Mouse (Mus musculus): ENCODE data around the gene Wdr92. TPM values are rescaled to one million over a fixed set of nuclear protein-coding genes. Genes with fewer than 3 reads are reported as not detected.

Gene Wdr92
- polyA plus RNA-seq, 1 experiment from 2014 or later = 28.3 TPM

GRCm38 (mm10) chr11:17257861-17258260, 76.0 kb downstream of the Wdr92 start:
- Histone ChIP-seq H3K27me3 (peaks cover 18% of the 10 kb centered on the region), H3K4me1 (replicated peaks) (peaks cover 9% of the 10 kb centered on the region; the same call in 1 of the 2 replicates), H3K27ac (peak overlapping the region; percentile 83), H3K4me3 (replicated peaks) (peak overlapping the region; percentile 74), H3K4me2 (peak overlapping the region; percentile 65), H3K9ac (replicated peaks) (peak overlapping the region; percentile 78), H3K9me3 (no peaks in the 10 kb centered on the region), H3K36me3 (no peaks in the 10 kb centered on the region)
- under 1% methylated on average over 17 of the region's 17 CpGs for WGBS
- ATAC-seq (ENCODE audit: insufficient number of reproducible peaks, insufficient read depth, low FRiP score, low TSS enrichment, low read depth) = no peak

DNA sequence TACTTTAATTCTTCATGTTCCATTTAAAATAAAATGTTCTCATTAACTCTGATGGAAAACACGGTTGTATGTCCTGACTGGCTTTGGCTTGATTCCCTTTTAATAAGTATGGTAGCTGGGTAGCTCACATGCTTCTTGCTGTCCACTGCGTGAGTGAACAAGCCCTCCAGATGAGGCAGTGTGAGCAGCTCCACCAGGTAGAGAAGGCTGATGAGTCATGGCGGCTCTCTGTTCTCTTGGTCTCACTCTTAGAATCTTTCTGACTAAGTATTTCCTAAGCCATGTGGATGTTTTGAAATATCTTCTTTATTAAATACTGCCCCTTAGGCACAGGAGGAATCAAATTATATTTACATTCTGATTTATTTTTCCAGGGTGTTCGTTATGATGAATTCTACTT, 85.3 kb downstream of the Wdr92 start:
- Histone ChIP-seq H3K4me2 (no peak overlapping the region), H3K27ac (no peak overlapping the region), H3K4me1 (replicated peaks) (no peaks in the 10 kb centered on the region), H3K36me3 (peaks cover 12% of the 10 kb centered on the region), H3K9me3 (no peaks in the 10 kb centered on the region), H3K27me3 (no peaks in the 10 kb centered on the region), H3K9ac (replicated peaks) (no peak overlapping the region), H3K4me3 (replicated peaks) (no peak overlapping the region)
- 90% methylated on average over 4 of the region's 4 CpGs for WGBS
- no peak for ATAC-seq (ENCODE audit: insufficient number of reproducible peaks, insufficient read depth, low FRiP score, low TSS enrichment, low read depth)

DNA sequence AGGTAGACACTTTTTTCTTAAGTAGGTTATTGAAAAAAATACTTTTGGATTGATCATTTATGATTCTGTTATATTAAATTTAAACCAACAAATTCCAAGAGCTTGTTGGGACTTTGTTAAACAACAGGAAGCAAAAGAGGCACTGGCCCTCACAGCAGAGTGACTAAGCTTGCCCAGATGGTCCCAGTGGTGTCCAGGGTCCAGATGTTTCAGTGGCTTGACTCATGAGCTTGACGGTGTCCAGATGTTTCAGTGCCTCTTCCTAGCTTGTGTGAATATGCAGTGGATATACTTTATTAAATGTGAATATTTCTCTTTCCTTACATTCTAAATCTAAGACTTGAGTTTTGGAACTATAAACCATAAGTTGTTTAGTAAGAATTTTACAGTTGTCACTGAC, 86.9 kb downstream of the Wdr92 start:
- Histone ChIP-seq H3K9ac (replicated peaks) (no peak overlapping the region), H3K9me3 (no peaks in the 10 kb centered on the region), H3K4me2 (no peak overlapping the region), H3K4me1 (replicated peaks) (no peaks in the 10 kb centered on the region), H3K4me3 (replicated peaks) (no peak overlapping the region), H3K27ac (no peak overlapping the region), H3K36me3 (peaks cover 12% of the 10 kb centered on the region), H3K27me3 (no peaks in the 10 kb centered on the region)
- 50% methylated on average over 1 of the region's 1 CpGs for WGBS
- no peak for ATAC-seq (ENCODE audit: insufficient number of reproducible peaks, insufficient read depth, low FRiP score, low TSS enrichment, low read depth)

GRCm38 (mm10) chr11:17279959-17280358, 98.1 kb downstream of the Wdr92 start:
- Histone ChIP-seq H3K27ac (no peak overlapping the region), H3K9ac (replicated peaks) (no peak overlapping the region), H3K27me3 (peaks cover 11% of the 10 kb centered on the region; the same call in 1 of the 2 replicates), H3K4me3 (replicated peaks) (no peak overlapping the region), H3K4me2 (no peak overlapping the region), H3K36me3 (no peaks in the 10 kb centered on the region), H3K9me3 (no peaks in the 10 kb centered on the region), H3K4me1 (replicated peaks) (no peaks in the 10 kb centered on the region)
- WGBS = 15% methylated on average over 9 of the region's 9 CpGs
- 0 out of 2 replicates have a peak, but pooled peaks have one; percentile 47 for ATAC-seq (ENCODE audit: insufficient number of reproducible peaks, insufficient read depth, low FRiP score, low TSS enrichment, low read depth)

Other genes starting within 250 kb of the Wdr92 start
- 1.4 and 1.9 TPM in 2 replicates for gene Fbxo48, start 230.7 kb upstream of the Wdr92 start, polyA plus RNA-seq (2016; fragmentation: Nextera tagmentation; extraction: Ambion mirVana)
- 8.3 and 9.7 TPM in 2 replicates for gene Cnrip1, start 130.5 kb upstream of the Wdr92 start, polyA plus RNA-seq (2016; fragmentation: Nextera tagmentation; extraction: Ambion mirVana)
- 3.9 and 4.7 TPM in 2 replicates for gene Plek, start 129.7 kb upstream of the Wdr92 start, polyA plus RNA-seq (2016; fragmentation: Nextera tagmentation; extraction: Ambion mirVana)
- gene Ppp3r1, start 22.8 kb upstream of the Wdr92 start, polyA plus RNA-seq (2016; fragmentation: Nextera tagmentation; extraction: Ambion mirVana) = 86.9 and 88.6 TPM in 2 replicates
- gene Pno1, start 29.5 kb downstream of the Wdr92 start, polyA plus RNA-seq (2016; fragmentation: Nextera tagmentation; extraction: Ambion mirVana) = 87.0 and 88.6 TPM in 2 replicates
- gene C1d, start 75.5 kb downstream of the Wdr92 start, polyA plus RNA-seq (2016; fragmentation: Nextera tagmentation; extraction: Ambion mirVana) = 103 and 108 TPM in 2 replicates

All from limb, embryonic 12.5 days (tissue).